Mouse (Mus musculus) myocyte (in vitro differentiated cells): ENCODE results near the gene BC049352.

Experiments
- CEBPB ChIP-seq: IDR thresholded peaks from 2 replicates; pipeline ENCODE4 v1.6.1; 2011; ENCODE audit warnings: mild to moderate bottlenecking, moderate library complexity; ENCODE audit not compliant: poor library complexity, insufficient read depth, severe bottlenecking
- E2F4 ChIP-seq: IDR thresholded peaks from one replicate; pipeline ENCODE4 v1.6.1; 2011; ENCODE audit warnings: mild to moderate bottlenecking, control low read depth, moderate library complexity; ENCODE audit not compliant: insufficient read depth
- MAX ChIP-seq: IDR thresholded peaks from one replicate; pipeline ENCODE4 v1.6.1; 2011; ENCODE audit warnings: low read depth, mild to moderate bottlenecking, control low read depth
- MYOD1 ChIP-seq, 3 experiments: IDR thresholded peaks; one replicate each; pipeline ENCODE4 v1.6.1; 2011; ENCODE audit warnings: control low read depth in 2 of 3, low read depth in 2 of 3, mild to moderate bottlenecking in 2 of 3, moderate library complexity in 1 of 3; ENCODE audit not compliant: insufficient read length in 2 of 3, control insufficient read depth in 1 of 3
- MYOG ChIP-seq, 3 experiments: IDR thresholded peaks; one replicate each; pipeline ENCODE4 v1.6.1; 2011; ENCODE audit warnings: control low read depth in 2 of 3, low read depth in 2 of 3, mild to moderate bottlenecking in 2 of 3; ENCODE audit not compliant: insufficient read length in 2 of 3, control insufficient read depth in 1 of 3, insufficient read depth in 1 of 3
- POLR2A ChIP-seq: IDR thresholded peaks from one replicate; pipeline ENCODE4 v1.6.1; 2011; ENCODE audit warnings: low read depth, mild to moderate bottlenecking, control low read depth, moderate library complexity; ENCODE audit not compliant: insufficient read length
- POLR2AphosphoS2 ChIP-seq: IDR thresholded peaks from one replicate; pipeline ENCODE4 v1.6.1; 2011; ENCODE audit warnings: low read depth, control low read depth; ENCODE audit not compliant: insufficient read length
- SRF ChIP-seq: IDR thresholded peaks from one replicate; pipeline ENCODE4 v1.6.1; 2011; ENCODE audit warnings: low read depth; ENCODE audit not compliant: control insufficient read depth, insufficient read length
- TCF12 ChIP-seq: IDR thresholded peaks from one replicate; pipeline ENCODE4 v1.6.1; 2011; ENCODE audit warnings: mild to moderate bottlenecking, control low read depth; ENCODE audit not compliant: poor library complexity, insufficient read depth, severe bottlenecking
- TCF3 ChIP-seq: IDR thresholded peaks from one replicate; pipeline ENCODE4 v1.6.1; 2011; ENCODE audit warnings: low read depth, control low read depth; ENCODE audit not compliant: insufficient read length
- USF1 ChIP-seq: IDR thresholded peaks from one replicate; pipeline ENCODE4 v1.6.1; 2011; ENCODE audit warnings: low read depth, mild to moderate bottlenecking, control low read depth, moderate library complexity

DNA sequence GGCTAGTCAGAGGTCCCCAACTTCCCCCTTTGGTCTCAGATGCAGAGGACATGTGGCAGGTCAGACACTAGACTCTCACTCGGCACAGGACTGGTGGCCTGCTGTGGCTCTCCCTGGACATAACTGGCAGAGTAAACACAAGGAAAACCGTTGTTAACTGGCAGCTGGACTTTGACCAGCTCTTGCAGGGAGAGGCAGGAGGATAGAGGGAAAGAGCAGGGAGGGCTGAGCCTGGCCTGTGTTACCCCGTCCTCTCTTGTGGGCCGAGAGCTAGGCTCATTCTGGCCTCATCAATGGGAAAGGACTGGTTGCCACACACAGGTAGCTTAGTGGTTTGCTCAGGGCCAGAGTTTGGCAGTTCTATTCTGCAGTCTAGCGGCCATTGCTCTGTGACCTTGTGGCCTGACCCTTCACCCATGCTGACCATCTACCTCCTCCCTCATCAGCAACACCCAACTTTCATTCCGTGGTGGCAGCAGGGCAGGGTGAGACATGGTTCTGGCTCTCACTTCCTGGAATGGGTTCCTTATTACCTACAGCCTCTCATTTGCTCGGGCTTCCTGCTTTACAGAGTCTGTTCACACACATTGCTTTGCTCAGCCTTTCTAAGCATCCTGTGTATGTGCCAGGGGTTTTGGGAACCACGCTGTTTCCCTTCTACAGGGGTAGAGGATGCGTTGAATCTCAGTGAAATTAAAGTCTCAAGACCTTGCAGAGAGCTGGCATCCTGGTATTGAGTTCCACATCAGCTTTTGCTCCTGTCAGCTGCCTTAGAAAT lies 20.4 kb downstream of the BC049352 start:
- no peak for TF ChIP-seq USF1
- no peak for TF ChIP-seq POLR2A
- no peak for TF ChIP-seq E2F4
- TF ChIP-seq TCF12, result no peak
- TF ChIP-seq MAX, result no peak
- TF ChIP-seq MYOD1 (IDR thresholded peaks at IDR 0.05; ENCODE audit: control insufficient read depth in 1 of 3, insufficient read length in 2 of 3, low read depth in 2 of 3), result no peak
- no peak for TF ChIP-seq TCF3
- no peak for TF ChIP-seq POLR2AphosphoS2
- TF ChIP-seq SRF, result no peak
- no peak for TF ChIP-seq MYOG (IDR thresholded peaks at IDR 0.05; ENCODE audit: control insufficient read depth in 1 of 3, insufficient read depth in 1 of 3, insufficient read length in 2 of 3, low read depth in 2 of 3)
- TF ChIP-seq CEBPB, result no peak
